Mouse (Mus musculus): Measurements from ENCODE around the gene Agbl2.

DNA sequence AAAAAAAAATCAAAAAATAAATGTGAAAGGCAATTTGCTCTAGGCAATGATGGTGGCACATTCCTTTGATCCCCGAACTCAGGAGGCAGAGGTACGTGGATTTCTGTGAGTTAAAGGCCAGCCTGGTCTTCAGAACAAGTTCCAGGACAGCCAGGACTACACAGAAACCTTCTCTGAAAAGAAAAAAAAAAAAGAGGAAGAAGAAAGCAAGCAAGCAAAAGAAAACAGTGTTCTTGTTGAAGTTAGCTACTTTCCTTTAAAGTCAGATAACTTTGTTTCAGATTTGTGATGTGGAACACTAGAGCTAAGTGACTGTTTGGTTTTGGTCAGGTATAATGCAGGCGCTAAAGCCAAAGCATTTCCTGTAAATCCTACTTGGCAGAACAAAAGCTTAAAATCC, 43.7 kb upstream of the Agbl2 start:
- TF ChIP-seq CTCF (IDR thresholded peaks at IDR 0.05) (no peak), POLR2A (IDR thresholded peaks at IDR 0.05; ENCODE audit: insufficient read depth, low read depth, low read length) (no peak), EP300 (IDR thresholded peaks at IDR 0.05; ENCODE audit: insufficient read depth, low read depth, low read length) (no peak)

Data from heart, adult 2 months (tissue).